Mouse (Mus musculus) midbrain, embryonic 11.5 days (tissue): ENCODE results near the gene Rgs10. TPM values are rescaled to one million over a fixed set of nuclear protein-coding genes. Genes with fewer than 3 reads are reported as not detected.

Experiments used
- ATAC-seq: fragments of 200-750 bp; cut with Nextera tagmentation; 2 replicates; pipeline ENCODE4 v1.8.0; 2017; ENCODE audit warnings: moderate TSS enrichment, moderate library complexity; ENCODE audit not compliant: low FRiP score
- DNase-seq: peaks from one replicate; pipeline ENCODE4 v3.0.0; 2015; ENCODE audit warnings: low spot score; ENCODE audit errors: missing footprints
- H3K27ac ChIP-seq: fragments of 300-500 bp; sonication (generic); 2 replicates; pipeline ENCODE4 v1.5.1; 2014; ENCODE audit warnings: low read depth, low read length
- H3K27me3 ChIP-seq: fragments of 300-500 bp; sonication (generic); 2 replicates; pipeline ENCODE4 v1.6.1; 2014; ENCODE audit warnings: mild to moderate bottlenecking, low read length, moderate library complexity, mixed read lengths; ENCODE audit not compliant: control insufficient read depth, insufficient read depth
- H3K36me3 ChIP-seq: fragments of 300-500 bp; sonication (generic); 2 replicates; pipeline ENCODE4 v1.6.1; 2014; ENCODE audit warnings: mild to moderate bottlenecking, low read length, moderate library complexity, mixed read lengths; ENCODE audit not compliant: control insufficient read depth, insufficient read depth
- H3K4me1 ChIP-seq: fragments of 300-500 bp; sonication (generic); 2 replicates; pipeline ENCODE4 v1.6.1; 2014; ENCODE audit warnings: low read length; ENCODE audit not compliant: control insufficient read depth, insufficient read depth
- H3K4me2 ChIP-seq: fragments of 300-500 bp; sonication (generic); 2 replicates; pipeline ENCODE4 v1.6.1; 2014; ENCODE audit warnings: mild to moderate bottlenecking, moderate library complexity
- H3K4me3 ChIP-seq: fragments of 300-500 bp; sonication (generic); 2 replicates; pipeline ENCODE4 v1.5.1; 2014; ENCODE audit warnings: low read depth, low read length
- H3K9ac ChIP-seq: fragments of 300-500 bp; sonication (generic); 2 replicates; pipeline ENCODE4 v1.6.1; 2014; ENCODE audit warnings: low read length
- H3K9me3 ChIP-seq: fragments of 300-500 bp; sonication (generic); 2 replicates; pipeline ENCODE4 v1.6.1; 2016; ENCODE audit warnings: low read length; ENCODE audit not compliant: control insufficient read depth
- WGBS: fragments of 180-500 bp; shearing (Covaris S2); extraction: QIAGEN DNeasy Blood & Tissue Kit; methylation state at CpG from one replicate; pipeline ENCODE4 v1.1.7; 2014; 5-methylcytosine and 5-hydroxymethylcytosine counted together
- polyA plus RNA-seq: library from polyadenylated mRNA; unstranded; fragments of >200 nt; fragmentation: Nextera tagmentation; extraction: Ambion mirVana; gene quantifications from 2 replicates; pipeline ENCODE4 v1.2.1, GENCODE M21; 2014

Gene Rgs10
- polyA plus RNA-seq, 1 experiment from 2014 or later: 10.0 TPM

DNA sequence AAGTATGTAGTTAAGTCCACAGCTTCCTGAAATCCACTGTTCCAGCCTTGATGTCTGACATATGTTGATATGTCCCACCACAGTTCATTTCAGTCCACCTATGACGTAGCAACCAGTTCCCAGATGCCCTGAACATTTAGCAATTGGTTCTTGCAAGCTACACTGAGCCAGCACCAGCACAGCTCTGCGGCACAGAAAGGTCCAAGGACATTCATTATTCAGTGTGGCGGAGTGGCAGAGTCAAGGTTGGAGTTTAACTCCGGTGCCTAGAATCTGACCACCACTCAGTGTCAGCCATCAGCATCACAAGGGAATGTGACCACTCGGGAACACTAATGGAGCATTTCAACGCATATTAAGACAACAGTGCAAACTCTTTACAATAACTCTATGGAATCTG lies 1.9 kb downstream of the Rgs10 start:
- no peak overlapping the region for H3K9ac ChIP-seq
- no peak overlapping the region for H3K4me3 ChIP-seq
- no peaks in the 10 kb centered on the region for H3K9me3 ChIP-seq
- H3K27ac ChIP-seq: no peak overlapping the region
- peaks cover 11% of the 10 kb centered on the region for H3K4me1 ChIP-seq
- peaks cover 54% of the 10 kb centered on the region for H3K27me3 ChIP-seq
- ATAC-seq (no peak), DNase-seq (peak; percentile 86)
- H3K4me2 ChIP-seq: no peak overlapping the region
- 62% methylated on average over 6 of the region's 6 CpGs for WGBS
- no peaks in the 10 kb centered on the region for H3K36me3 ChIP-seq

DNA sequence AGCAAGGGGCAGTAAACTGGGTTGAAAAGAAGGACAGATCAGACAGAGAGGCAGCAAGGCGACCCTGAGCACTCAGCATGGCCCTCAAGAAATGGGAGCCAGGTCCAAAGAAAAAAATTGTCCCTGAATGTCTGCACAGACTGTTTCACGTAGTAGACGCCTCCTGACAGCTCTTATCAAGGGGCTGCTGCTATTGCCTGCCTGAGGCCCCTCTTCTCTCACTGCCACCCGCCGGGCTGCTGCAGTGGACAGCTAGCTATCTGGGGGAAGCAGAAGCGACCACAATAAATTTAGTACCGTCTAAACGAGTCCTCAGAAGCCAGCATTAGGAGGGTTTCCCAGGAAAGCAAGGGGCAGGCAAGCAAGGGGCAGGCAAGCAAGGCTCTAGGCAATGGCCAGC lies 4.1 kb downstream of the Rgs10 start:
- no peaks in the 10 kb centered on the region for H3K36me3 ChIP-seq
- peaks cover 38% of the 10 kb centered on the region for H3K27me3 ChIP-seq
- no peaks in the 10 kb centered on the region for H3K9me3 ChIP-seq
- H3K4me3 ChIP-seq: no peak overlapping the region
- no peak overlapping the region for H3K4me2 ChIP-seq
- peaks cover 11% of the 10 kb centered on the region for H3K4me1 ChIP-seq
- ATAC-seq (no peak), DNase-seq (no peak)
- H3K9ac ChIP-seq: no peak overlapping the region
- WGBS: 67% methylated on average over 8 of the region's 8 CpGs
- no peak overlapping the region for H3K27ac ChIP-seq

DNA sequence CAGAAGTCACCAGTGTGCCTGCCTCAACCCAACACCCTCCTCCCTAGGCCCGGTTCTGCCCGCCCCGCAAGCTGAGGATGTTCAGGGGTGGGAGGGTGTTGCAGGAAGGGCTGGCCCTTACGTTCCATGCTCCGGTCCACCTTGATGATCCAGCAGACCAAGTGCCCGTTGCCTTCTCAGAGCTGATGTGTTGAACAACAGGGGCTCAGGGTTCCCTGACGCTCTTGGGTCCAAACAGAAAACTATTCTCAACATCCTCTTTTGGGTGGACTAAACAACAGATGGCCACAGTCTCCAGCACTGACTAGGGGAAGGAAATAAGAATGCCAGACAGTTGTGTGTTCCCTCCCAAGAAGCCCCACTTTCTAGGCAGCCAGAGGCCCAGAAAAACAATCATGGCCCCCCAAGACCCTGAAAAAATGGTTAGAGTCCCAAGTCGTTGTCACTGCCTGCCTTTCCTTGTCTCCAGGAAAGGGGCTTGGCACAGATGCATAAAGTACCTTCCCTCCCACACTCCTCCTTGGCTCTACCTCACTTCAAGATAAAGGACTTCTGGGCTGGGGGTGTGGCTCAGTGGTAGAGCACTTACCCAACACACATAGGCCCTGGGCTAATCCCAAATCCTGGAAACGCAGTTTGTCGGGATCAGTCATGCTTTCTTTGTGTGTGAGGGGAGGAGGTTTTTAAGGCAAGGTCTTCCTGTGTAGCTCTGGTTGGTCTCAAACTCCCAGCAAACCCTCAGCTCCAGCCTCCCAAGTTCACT lies 6.3 kb downstream of the Rgs10 start:
- Histone ChIP-seq H3K4me3 (no peak overlapping the region), H3K9ac (no peak overlapping the region), H3K27ac (no peak overlapping the region), H3K4me1 (peaks cover 2% of the 10 kb centered on the region; the same call in 1 of the 2 replicates), H3K4me2 (no peak overlapping the region), H3K27me3 (peaks cover 17% of the 10 kb centered on the region), H3K9me3 (no peaks in the 10 kb centered on the region), H3K36me3 (no peaks in the 10 kb centered on the region)
- ATAC-seq: no peak
- DNase-seq: no peak
- 59% methylated on average over 10 of the region's 10 CpGs for WGBS

DNA sequence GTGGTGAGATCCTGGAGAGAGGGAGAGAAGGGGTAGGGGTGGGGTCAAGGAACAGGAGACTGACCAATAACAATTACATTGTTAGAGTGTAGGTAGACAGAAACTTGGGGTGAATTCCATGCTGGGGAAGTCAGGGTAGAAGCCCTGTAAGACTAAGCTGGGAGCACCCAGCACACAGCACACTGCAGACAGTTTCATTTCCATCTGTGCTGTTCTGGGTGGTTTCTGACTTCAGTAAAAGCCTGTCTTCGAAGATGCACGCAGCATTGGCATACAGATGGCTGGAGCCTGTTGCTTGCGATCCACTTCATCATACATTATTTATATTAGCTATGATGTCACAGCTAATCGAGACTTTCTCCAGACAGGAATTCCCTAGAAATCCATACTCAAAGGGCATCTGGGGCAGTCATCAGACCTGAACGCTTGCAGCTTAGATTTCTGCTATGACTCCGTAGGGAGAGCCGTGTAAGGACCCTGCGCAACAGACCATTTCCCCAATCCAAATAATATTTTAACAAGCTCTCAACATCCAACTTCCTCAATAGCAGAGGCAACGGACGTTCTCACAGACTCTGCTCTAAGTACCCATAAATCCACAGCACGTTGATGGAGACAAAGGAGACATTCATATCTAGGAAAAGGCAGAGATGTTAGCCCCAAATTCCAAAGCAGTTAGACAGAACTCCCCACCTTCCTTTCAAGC lies 7.7 kb downstream of the Rgs10 start:
- H3K36me3 ChIP-seq: no peaks in the 10 kb centered on the region
- no peak for ATAC-seq
- H3K27me3 ChIP-seq: peaks cover 5% of the 10 kb centered on the region
- H3K4me3 ChIP-seq: no peak overlapping the region
- 84% methylated on average over 11 of the region's 11 CpGs for WGBS
- no peaks in the 10 kb centered on the region for H3K4me1 ChIP-seq
- H3K4me2 ChIP-seq: no peak overlapping the region
- no peaks in the 10 kb centered on the region for H3K9me3 ChIP-seq
- no peak overlapping the region for H3K9ac ChIP-seq
- DNase-seq: no peak
- no peak overlapping the region for H3K27ac ChIP-seq

DNA sequence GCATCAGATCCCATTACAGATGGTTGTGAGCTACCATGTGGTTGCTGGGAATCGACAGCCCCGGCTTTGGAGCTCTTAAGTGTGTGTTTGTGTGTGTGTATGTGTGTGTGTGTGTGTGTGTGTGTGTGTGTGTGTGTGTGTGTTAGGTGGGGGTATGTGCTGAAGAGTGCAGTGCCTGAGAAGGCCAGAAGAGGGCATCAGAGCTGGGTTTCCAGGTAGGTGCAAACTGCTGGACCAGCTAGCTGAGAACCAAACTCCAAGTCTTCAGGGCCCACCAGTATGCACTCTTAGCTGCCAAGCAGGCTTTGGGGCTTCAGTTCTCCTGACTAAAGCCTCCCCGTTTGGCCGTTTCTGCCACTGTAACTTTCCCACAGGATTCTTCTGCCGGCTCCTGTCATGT lies 10.3 kb downstream of the Rgs10 start:
- H3K36me3 ChIP-seq: no peaks in the 10 kb centered on the region
- H3K4me2 ChIP-seq: no peak overlapping the region
- H3K4me1 ChIP-seq: no peaks in the 10 kb centered on the region
- WGBS: 93% methylated on average over 5 of the region's 5 CpGs
- H3K9ac ChIP-seq: no peak overlapping the region
- no peak overlapping the region for H3K27ac ChIP-seq
- DNase-seq: no peak
- no peaks in the 10 kb centered on the region for H3K9me3 ChIP-seq
- no peak for ATAC-seq
- H3K4me3 ChIP-seq: no peak overlapping the region
- H3K27me3 ChIP-seq: no peaks in the 10 kb centered on the region

DNA sequence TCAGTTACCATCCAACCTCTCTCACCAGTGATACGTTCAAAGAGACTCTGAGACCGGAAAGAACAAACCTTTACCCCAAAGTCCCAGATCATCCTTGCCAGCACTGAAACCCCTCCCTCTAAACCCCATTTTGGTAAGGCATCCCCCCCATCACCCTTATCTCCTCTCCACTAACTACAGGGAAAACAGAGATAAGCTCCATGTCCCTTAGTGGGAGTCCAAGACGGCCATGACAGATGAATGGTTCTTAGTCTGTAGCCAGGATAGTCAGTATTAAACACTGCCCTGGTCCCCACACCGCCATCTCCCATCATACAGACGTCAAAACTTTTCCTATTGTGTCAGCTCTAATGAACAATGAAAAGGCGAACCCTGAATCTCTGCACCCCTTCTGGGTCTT lies 14.6 kb downstream of the Rgs10 start:
- H3K36me3 ChIP-seq: no peaks in the 10 kb centered on the region
- no peaks in the 10 kb centered on the region for H3K27me3 ChIP-seq
- H3K27ac ChIP-seq: no peak overlapping the region
- no peak overlapping the region for H3K9ac ChIP-seq
- no peak for ATAC-seq
- H3K9me3 ChIP-seq: no peaks in the 10 kb centered on the region
- no peak for DNase-seq
- WGBS: 85% methylated on average over 6 of the region's 6 CpGs
- H3K4me3 ChIP-seq: no peak overlapping the region
- H3K4me2 ChIP-seq: no peak overlapping the region
- no peaks in the 10 kb centered on the region for H3K4me1 ChIP-seq

DNA sequence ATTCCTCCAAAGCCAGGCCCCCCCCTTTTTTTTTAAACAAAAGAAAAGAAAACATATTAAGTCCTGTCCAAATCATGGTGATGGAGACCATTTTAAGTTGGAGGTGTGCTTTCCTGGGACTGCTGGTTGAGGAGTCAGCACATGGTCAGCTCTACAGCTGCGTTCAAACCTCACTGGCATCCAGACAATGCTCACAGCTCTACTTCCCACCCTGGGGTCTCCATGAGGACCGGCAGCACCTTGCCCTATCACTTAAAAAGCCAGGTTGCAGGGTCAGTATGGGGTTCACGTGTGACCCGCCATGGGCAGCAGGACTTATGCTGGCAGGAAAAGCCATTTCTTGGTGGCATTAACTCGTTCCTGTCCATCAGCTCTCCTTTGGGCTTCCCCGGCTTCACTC lies 15.0 kb downstream of the Rgs10 start:
- ATAC-seq (no peak), DNase-seq (no peak)
- Histone ChIP-seq H3K36me3 (no peaks in the 10 kb centered on the region), H3K4me1 (no peaks in the 10 kb centered on the region), H3K9ac (no peak overlapping the region), H3K27me3 (no peaks in the 10 kb centered on the region), H3K27ac (no peak overlapping the region), H3K4me2 (no peak overlapping the region), H3K4me3 (no peak overlapping the region), H3K9me3 (no peaks in the 10 kb centered on the region)
- WGBS: 94% methylated on average over 6 of the region's 6 CpGs

DNA sequence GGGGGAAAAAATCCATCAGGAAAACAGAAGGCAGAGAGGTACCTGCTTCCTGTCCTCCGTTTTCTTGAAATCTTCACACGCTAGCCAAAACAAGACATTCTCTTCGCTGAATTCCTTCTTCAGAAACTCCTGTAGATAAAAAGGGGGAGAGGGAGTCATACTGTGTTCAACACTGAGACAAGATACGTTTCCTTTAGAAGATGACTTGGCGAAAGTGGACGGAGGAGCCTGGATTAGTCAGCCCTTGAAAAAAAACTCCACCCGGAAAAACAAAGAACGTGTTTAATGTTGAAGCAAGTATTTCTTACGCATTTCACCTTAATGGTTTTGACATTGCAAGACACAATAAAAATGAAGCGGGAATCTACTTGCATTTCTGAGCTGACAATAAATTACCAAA lies 15.4 kb downstream of the Rgs10 start:
- no peaks in the 10 kb centered on the region for H3K9me3 ChIP-seq
- no peak overlapping the region for H3K4me3 ChIP-seq
- no peaks in the 10 kb centered on the region for H3K27me3 ChIP-seq
- no peak overlapping the region for H3K9ac ChIP-seq
- H3K4me1 ChIP-seq: no peaks in the 10 kb centered on the region
- H3K27ac ChIP-seq: no peak overlapping the region
- ATAC-seq (no peak), DNase-seq (no peak)
- no peaks in the 10 kb centered on the region for H3K36me3 ChIP-seq
- no peak overlapping the region for H3K4me2 ChIP-seq
- WGBS: 87% methylated on average over 10 of the region's 10 CpGs

DNA sequence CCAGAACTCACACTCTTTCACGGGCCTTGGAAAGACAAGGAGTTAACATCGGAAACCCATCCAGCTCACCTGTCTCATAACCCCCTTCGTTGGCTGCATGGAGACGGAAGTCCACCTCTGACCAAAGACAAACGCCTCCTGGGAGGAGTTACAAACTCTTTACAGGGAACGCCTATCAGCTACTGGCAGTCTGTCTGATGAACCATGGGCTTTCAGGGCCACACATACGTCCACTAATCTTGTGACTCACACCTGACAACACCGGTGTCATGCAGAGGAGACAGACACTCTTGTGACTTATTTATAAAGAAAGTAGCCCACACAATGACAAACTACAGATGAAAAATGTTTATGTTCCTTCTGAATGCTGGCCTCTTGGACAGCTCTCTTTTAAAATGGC lies 16.0 kb downstream of the Rgs10 start:
- no peak overlapping the region for H3K9ac ChIP-seq
- 88% methylated on average over 8 of the region's 8 CpGs for WGBS

More for the DNA sequence above, 16.0 kb downstream of the Rgs10 start:
- no peak for ATAC-seq
- DNase-seq: no peak
- Histone ChIP-seq H3K27me3 (no peaks in the 10 kb centered on the region), H3K27ac (no peak overlapping the region), H3K4me3 (no peak overlapping the region), H3K36me3 (no peaks in the 10 kb centered on the region), H3K4me2 (no peak overlapping the region), H3K4me1 (no peaks in the 10 kb centered on the region), H3K9me3 (no peaks in the 10 kb centered on the region)
